Mouse (Mus musculus) neural tube, embryonic 13.5 days (tissue): ENCODE measurements around the gene Arpc3. TPM values are rescaled to one million over a fixed set of nuclear protein-coding genes. Genes with fewer than 3 reads are reported as not detected.
A peak's percentile ranks its signal among the peaks of the same experiment; 100 is the strongest.
"Not testable (repeated sequence)": the region's sequence is repeated elsewhere in the genome, so short reads cannot be mapped to it uniquely, and the experiment has no call there.

Experiments
- ATAC-seq: fragments of 200-750 bp; cut with Nextera tagmentation; 2 replicates; pipeline ENCODE4 v1.8.0; 2017; ENCODE audit warnings: low read depth, mild to moderate bottlenecking, moderate TSS enrichment, moderate library complexity
- H3K27ac ChIP-seq: fragments of 300-500 bp; sonication (generic); replicated peaks from 2 replicates; pipeline ENCODE4 v1.5.1; 2015; ENCODE audit warnings: moderate library complexity, mild to moderate bottlenecking, inconsistent platforms
- H3K27me3 ChIP-seq: fragments of 300-500 bp; sonication (generic); 2 replicates; pipeline ENCODE4 v1.6.1; 2015; ENCODE audit warnings: mild to moderate bottlenecking, inconsistent platforms
- H3K36me3 ChIP-seq: fragments of 300-500 bp; sonication (generic); 2 replicates; pipeline ENCODE4 v1.6.1; 2015; ENCODE audit warnings: mild to moderate bottlenecking, inconsistent platforms
- H3K4me1 ChIP-seq: fragments of 300-500 bp; sonication (generic); replicated peaks from 2 replicates; pipeline ENCODE4 v1.6.1; 2015; ENCODE audit warnings: inconsistent platforms
- H3K4me2 ChIP-seq: fragments of 300-500 bp; sonication (generic); 2 replicates; pipeline ENCODE4 v1.6.1; 2015; ENCODE audit warnings: inconsistent platforms, mild to moderate bottlenecking, moderate library complexity
- H3K4me3 ChIP-seq: fragments of 300-500 bp; sonication (generic); 2 replicates; pipeline ENCODE4 v1.5.1; 2015; ENCODE audit warnings: mild to moderate bottlenecking, inconsistent platforms
- H3K9ac ChIP-seq: fragments of 300-500 bp; sonication (generic); 2 replicates; pipeline ENCODE4 v1.6.1; 2015; ENCODE audit warnings: moderate library complexity, mild to moderate bottlenecking, inconsistent platforms
- H3K9me3 ChIP-seq: fragments of 300-500 bp; sonication (generic); 2 replicates; pipeline ENCODE4 v1.6.1; 2016; ENCODE audit warnings: inconsistent platforms
- WGBS: fragments of 180-500 bp; shearing (Covaris S2); methylation state at CpG from one replicate; pipeline ENCODE4 v1.1.7; 2015; 5-methylcytosine and 5-hydroxymethylcytosine counted together
- polyA plus RNA-seq: library from polyadenylated mRNA; unstranded; fragments of >200 nt; fragmentation: Nextera tagmentation; extraction: Ambion mirVana; gene quantifications from 2 replicates; pipeline ENCODE4 v1.2.1, GENCODE M21; 2015

Arpc3 gene
- polyA plus RNA-seq, 1 experiment from 2014 or later, result 169 TPM

DNA sequence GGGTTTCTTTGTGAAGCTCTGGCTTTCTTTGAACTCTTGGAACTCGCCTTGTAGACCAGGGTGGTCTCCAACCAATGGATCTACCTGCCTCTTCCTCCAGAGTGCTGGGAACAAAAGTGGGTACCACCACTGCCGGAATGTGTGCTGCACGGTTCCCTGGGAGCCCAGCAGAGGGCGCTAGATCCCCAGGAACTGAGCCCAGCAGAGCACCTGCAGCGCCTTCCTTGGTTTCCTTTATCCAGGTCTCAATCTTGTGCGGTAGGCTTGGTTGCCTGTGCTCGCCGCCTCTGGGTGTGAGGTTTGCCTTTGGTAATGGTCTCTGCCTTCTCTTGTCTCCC, 9.6 kb downstream of the Arpc3 start:
- no peak overlapping the region for H3K4me2 ChIP-seq
- 0 out of 2 replicates have a peak, but pooled peaks have one; percentile 47 for ATAC-seq
- H3K9ac ChIP-seq, result no peak overlapping the region
- 0 out of 2 replicates have a peak, but pooled peaks cover under 1% of the 10 kb centered on the region for H3K9me3 ChIP-seq
- H3K36me3 ChIP-seq, result peaks cover 88% of the 10 kb centered on the region
- no peak overlapping the region for H3K27ac ChIP-seq
- 17% methylated on average over 8 of the region's 8 CpGs for WGBS
- no peak overlapping the region for H3K4me3 ChIP-seq
- no peaks in the 10 kb centered on the region for H3K4me1 ChIP-seq
- H3K27me3 ChIP-seq, result no peaks in the 10 kb centered on the region

DNA sequence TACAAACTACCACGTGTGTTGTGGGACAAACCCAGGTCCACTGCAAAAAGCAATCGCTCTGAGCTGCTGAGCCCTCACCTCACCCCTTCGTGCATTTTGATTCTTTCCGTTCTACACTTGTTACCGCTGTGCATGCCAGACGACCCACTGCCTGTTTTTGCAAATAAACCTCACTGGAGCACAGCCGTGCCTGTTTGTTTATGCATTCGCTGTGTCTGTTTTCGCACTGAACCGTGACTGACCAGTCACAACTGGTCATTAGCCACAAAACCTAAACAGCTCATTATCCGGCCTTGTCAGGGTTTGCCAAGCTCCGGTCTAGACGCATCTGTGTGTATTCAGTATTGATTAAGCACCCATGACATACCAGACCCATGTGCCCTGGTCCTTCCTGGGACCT, 10.5 kb downstream of the Arpc3 start:
- Histone ChIP-seq H3K4me2 (no peak overlapping the region), H3K4me3 (no peak overlapping the region), H3K27ac (no peak overlapping the region), H3K4me1 (no peaks in the 10 kb centered on the region), H3K27me3 (no peaks in the 10 kb centered on the region), H3K36me3 (peaks cover 89% of the 10 kb centered on the region), H3K9ac (no peak overlapping the region), H3K9me3 (0 out of 2 replicates have a peak, but pooled peaks cover 4% of the 10 kb centered on the region)
- WGBS, result 77% methylated on average over 13 of the region's 13 CpGs
- no peak for ATAC-seq

GRCm38 (mm10) chr5:122402772-122403171, 11.1 kb downstream of the Arpc3 start:
- ATAC-seq, result no peak
- no peak overlapping the region for H3K9ac ChIP-seq
- 94% methylated on average over 5 of the region's 5 CpGs for WGBS

DNA sequence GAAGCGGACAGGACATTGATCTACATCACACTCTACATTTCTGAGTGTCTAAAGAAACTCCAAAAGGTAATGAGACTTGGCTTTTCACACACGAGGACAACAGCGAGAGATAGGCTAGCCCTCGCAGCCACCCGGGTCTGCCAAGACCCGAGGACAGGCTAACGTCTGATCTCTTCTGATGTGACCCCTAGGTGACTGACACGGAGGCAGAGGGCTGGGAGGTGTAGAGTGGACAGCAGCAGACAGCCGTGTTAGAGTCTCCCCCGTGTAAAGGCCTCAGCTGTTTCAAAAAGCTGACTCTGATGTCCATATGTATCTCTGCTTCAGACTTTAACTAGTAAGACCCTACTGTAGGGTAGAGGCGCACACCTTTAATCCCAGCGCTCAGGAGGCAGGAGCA, 11.7 kb downstream of the Arpc3 start:
- peaks cover 87% of the 10 kb centered on the region for H3K36me3 ChIP-seq
- 95% methylated on average over 12 of the region's 12 CpGs for WGBS

More at GRCm38 (mm10) chr5:122402772-122403171, 11.1 kb downstream of the Arpc3 start:
- Histone ChIP-seq H3K36me3 (peaks cover 89% of the 10 kb centered on the region), H3K27me3 (no peaks in the 10 kb centered on the region), H3K4me1 (no peaks in the 10 kb centered on the region), H3K4me2 (no peak overlapping the region), H3K4me3 (no peak overlapping the region), H3K9me3 (0 out of 2 replicates have a peak, but pooled peaks cover 4% of the 10 kb centered on the region), H3K27ac (no peak overlapping the region)

GRCm38 (mm10) chr5:122405537-122405936, 13.9 kb downstream of the Arpc3 start:
- Histone ChIP-seq H3K27ac (no peak overlapping the region), H3K9me3 (0 out of 2 replicates have a peak, but pooled peaks cover 4% of the 10 kb centered on the region), H3K4me2 (no peak overlapping the region), H3K4me1 (no peaks in the 10 kb centered on the region), H3K27me3 (no peaks in the 10 kb centered on the region), H3K4me3 (no peak overlapping the region), H3K36me3 (peaks cover 78% of the 10 kb centered on the region), H3K9ac (no peak overlapping the region)
- ATAC-seq, result no peak
- WGBS, result 96% methylated on average over 10 of the region's 10 CpGs

More for the DNA sequence above, 11.7 kb downstream of the Arpc3 start:
- no peaks in the 10 kb centered on the region for H3K4me1 ChIP-seq
- H3K4me3 ChIP-seq, result no peak overlapping the region
- 0 out of 2 replicates have a peak, but pooled peaks cover 4% of the 10 kb centered on the region for H3K9me3 ChIP-seq
- no peak for ATAC-seq
- no peaks in the 10 kb centered on the region for H3K27me3 ChIP-seq
- no peak overlapping the region for H3K9ac ChIP-seq
- H3K4me2 ChIP-seq, result no peak overlapping the region
- no peak overlapping the region for H3K27ac ChIP-seq

- WGBS, result 86% methylated on average over 19 of the region's 19 CpGs
- Histone ChIP-seq H3K4me2 (no peak overlapping the region), H3K9ac (no peak overlapping the region), H3K27me3 (no peaks in the 10 kb centered on the region), H3K4me1 (no peaks in the 10 kb centered on the region), H3K4me3 (no peak overlapping the region), H3K36me3 (peaks cover 45% of the 10 kb centered on the region), H3K27ac (no peak overlapping the region), H3K9me3 (0 out of 2 replicates have a peak, but pooled peaks cover 4% of the 10 kb centered on the region)
- no peak for ATAC-seq
Observed at GRCm38 (mm10) chr5:122409692-122410645, 18.3 kb downstream of the Arpc3 start.

- H3K9me3 ChIP-seq, result no peaks in the 10 kb centered on the region
- H3K4me1 ChIP-seq, result no peaks in the 10 kb centered on the region
- WGBS, result 87% methylated on average over 5 of the region's 5 CpGs
- H3K36me3 ChIP-seq, result peaks cover 26% of the 10 kb centered on the region
- no peak overlapping the region for H3K27ac ChIP-seq
- no peak overlapping the region for H3K9ac ChIP-seq
- no peak overlapping the region for H3K4me3 ChIP-seq
- ATAC-seq, result no peak
- H3K4me2 ChIP-seq, result no peak overlapping the region
- no peaks in the 10 kb centered on the region for H3K27me3 ChIP-seq
Observed at GRCm38 (mm10) chr5:122411892-122412291, 20.2 kb downstream of the Arpc3 start.

- Histone ChIP-seq H3K9ac (no peak overlapping the region), H3K9me3 (no peaks in the 10 kb centered on the region), H3K4me2 (no peak overlapping the region), H3K27ac (no peak overlapping the region), H3K27me3 (no peaks in the 10 kb centered on the region), H3K4me1 (no peaks in the 10 kb centered on the region), H3K36me3 (peaks cover 16% of the 10 kb centered on the region), H3K4me3 (no peak overlapping the region)
- no peak for ATAC-seq
- 58% methylated on average over 6 of the region's 6 CpGs for WGBS
Observed at GRCm38 (mm10) chr5:122412826-122413225, 21.1 kb downstream of the Arpc3 start.

- Histone ChIP-seq H3K9me3 (no peaks in the 10 kb centered on the region), H3K27ac (no peak overlapping the region), H3K4me1 (no peaks in the 10 kb centered on the region), H3K4me2 (no peak overlapping the region), H3K9ac (no peak overlapping the region), H3K27me3 (no peaks in the 10 kb centered on the region), H3K36me3 (peaks cover 13% of the 10 kb centered on the region), H3K4me3 (no peak overlapping the region)
- 92% methylated on average over 5 of the region's 5 CpGs for WGBS
- no peak for ATAC-seq
Observed at GRCm38 (mm10) chr5:122414351-122414750, 22.7 kb downstream of the Arpc3 start.

GRCm38 (mm10) chr5:122415465-122415864, 23.8 kb downstream of the Arpc3 start:
- no peak overlapping the region for H3K9ac ChIP-seq
- H3K4me3 ChIP-seq, result no peak overlapping the region
- H3K4me1 ChIP-seq, result no peaks in the 10 kb centered on the region
- H3K9me3 ChIP-seq, result no peaks in the 10 kb centered on the region
- no peaks in the 10 kb centered on the region for H3K27me3 ChIP-seq
- WGBS, result 88% methylated on average over 12 of the region's 12 CpGs
- H3K27ac ChIP-seq, result no peak overlapping the region
- ATAC-seq, result no peak
- H3K4me2 ChIP-seq, result no peak overlapping the region
- peaks cover 2% of the 10 kb centered on the region; the same call in 1 of the 2 replicates for H3K36me3 ChIP-seq

DNA sequence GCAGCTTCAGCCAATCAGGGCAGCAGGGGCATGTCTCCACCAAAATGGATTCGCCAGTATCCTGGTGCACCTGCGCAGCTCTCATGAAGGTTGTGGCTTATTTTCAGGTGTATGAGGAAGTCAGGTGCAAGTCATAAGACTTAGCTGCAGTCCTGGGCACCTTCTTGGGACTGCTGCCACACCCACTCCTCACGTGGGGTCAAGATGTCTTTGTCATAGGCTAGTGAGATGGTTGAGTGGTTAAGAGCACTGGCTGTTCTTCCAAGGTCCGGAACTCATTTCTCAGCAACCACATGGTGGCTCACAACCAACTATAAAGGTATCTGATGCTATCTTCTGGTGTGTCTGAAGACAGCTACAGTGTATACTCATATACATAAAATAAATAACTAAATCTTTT, 29.0 kb downstream of the Arpc3 start:
- not testable (repeated sequence) for H3K9me3 ChIP-seq, ATAC-seq, H3K9ac ChIP-seq, H3K27me3 ChIP-seq, H3K27ac ChIP-seq, H3K4me2 ChIP-seq, H3K4me3 ChIP-seq, H3K36me3 ChIP-seq
- WGBS, result 65% methylated on average over 4 of the region's 4 CpGs
- peaks cover 24% of the 10 kb centered on the region for H3K4me1 ChIP-seq

- WGBS, result 23% methylated on average over 17 of the region's 17 CpGs
Observed at GRCm38 (mm10) chr5:122421271-122422068, 29.8 kb downstream of the Arpc3 start, which contains the start of gene Anapc7. TSS of gene Anapc7 (plus strand) at chr5:122421693.

More at GRCm38 (mm10) chr5:122421271-122422068, 29.8 kb downstream of the Arpc3 start, which contains the start of gene Anapc7:
- Histone ChIP-seq H3K27ac (peak within 1 kb of the TSS; percentile 88), H3K27me3 (no peaks in the 10 kb centered on the region), H3K4me2 (peak within 1 kb of the TSS; percentile 94), H3K4me1 (peaks cover 24% of the 10 kb centered on the region), H3K9ac (peak within 1 kb of the TSS; percentile 91), H3K36me3 (no peaks in the 10 kb centered on the region), H3K4me3 (peak within 1 kb of the TSS; percentile 92), H3K9me3 (no peaks in the 10 kb centered on the region)
- ATAC-seq, result peak; percentile 38
